Mouse (Mus musculus): ENCODE measurements around the gene Gys1.

- no peak for TF ChIP-seq CTCF (IDR thresholded peaks at IDR 0.05; ENCODE audit: insufficient read depth, low read depth, low read length)
- no peak for TF ChIP-seq POLR2A (IDR thresholded peaks at IDR 0.05; ENCODE audit: insufficient read depth, low read depth, low read length)
Observed at GRCm38 (mm10) chr7:45408351-45408750, 26.3 kb upstream of the Gys1 start.
